Mouse (Mus musculus): ENCODE data around the gene Scn2a. TPM values are rescaled to one million over a fixed set of nuclear protein-coding genes. Genes with fewer than 3 reads are reported as not detected.
"Not testable (repeated sequence)": the region's sequence is repeated elsewhere in the genome, so short reads cannot be mapped to it uniquely, and the experiment has no call there.

Scn2a gene
- polyA plus RNA-seq, 1 experiment, result 81.1 TPM

DNA sequence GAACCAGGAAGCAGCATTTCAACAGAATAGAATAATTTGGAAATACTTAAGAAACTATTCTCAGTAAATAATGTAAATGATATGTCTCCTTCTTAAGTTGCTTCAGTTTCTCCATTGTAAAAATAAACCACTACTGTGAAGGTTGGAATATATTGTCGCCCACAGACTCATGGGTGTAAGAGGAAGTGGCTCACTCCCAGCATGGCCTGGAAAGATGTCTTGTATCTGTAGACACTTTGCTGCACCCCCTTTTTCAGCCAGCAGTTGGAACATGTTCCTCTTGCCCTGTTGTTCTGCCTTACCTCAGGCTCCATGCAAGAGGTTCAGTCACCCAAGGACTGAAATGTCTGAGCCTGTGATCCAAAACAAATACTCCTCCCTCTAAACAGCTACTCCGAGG is 173.0 kb downstream of the Scn2a start:
- no peak for TF ChIP-seq CTCF (IDR thresholded peaks at IDR 0.05; ENCODE audit: extremely low read depth, insufficient read depth, low read length)
- TF ChIP-seq POLR2A (IDR thresholded peaks at IDR 0.05; ENCODE audit: extremely low read depth, insufficient read depth, low read length), result no peak
- no peaks in the 10 kb centered on the region for H3K4me1 ChIP-seq (ENCODE audit: control insufficient read depth, insufficient read depth, low read length)
- no peak overlapping the region for H3K4me3 ChIP-seq (ENCODE audit: insufficient read depth, low read length)
- no peak overlapping the region for H3K27ac ChIP-seq (ENCODE audit: insufficient read depth, low read length)

DNA sequence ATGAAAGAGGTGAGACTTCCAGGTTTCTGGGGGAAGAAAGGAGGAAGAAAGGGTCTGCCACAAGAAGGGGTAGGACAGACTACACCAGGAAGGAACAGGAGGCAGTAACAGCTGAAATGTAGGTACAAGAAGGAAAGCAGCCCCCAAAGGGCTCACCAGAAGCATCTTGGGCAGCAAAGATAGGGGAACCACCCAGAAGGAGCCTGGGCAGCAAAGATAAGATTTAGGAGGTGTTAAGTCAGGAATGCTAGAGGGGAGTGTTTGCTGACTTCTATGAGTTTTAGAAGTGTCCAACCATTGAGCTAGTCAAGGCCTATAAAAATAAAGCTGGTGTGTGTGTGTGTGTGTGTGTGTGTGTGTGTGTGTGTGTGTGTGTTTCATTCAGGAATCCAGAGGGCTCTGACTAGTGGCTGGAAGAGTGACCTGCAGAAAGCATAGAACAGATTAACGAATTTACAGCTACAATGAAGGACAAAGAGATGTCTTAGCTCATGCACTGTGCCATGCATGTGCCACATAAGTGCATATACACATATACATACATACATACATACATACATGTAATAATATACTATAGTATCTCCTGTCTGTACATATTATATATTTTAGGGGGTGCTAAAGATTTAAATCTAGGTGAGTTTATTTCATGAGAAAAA is 180.6 kb downstream of the Scn2a start:
- Histone ChIP-seq H3K4me3 (ENCODE audit: insufficient read depth, low read length) (no peak overlapping the region), H3K4me1 (ENCODE audit: control insufficient read depth, insufficient read depth, low read length) (no peaks in the 10 kb centered on the region), H3K27ac (ENCODE audit: insufficient read depth, low read length) (no peak overlapping the region)
- TF ChIP-seq POLR2A (IDR thresholded peaks at IDR 0.05; ENCODE audit: extremely low read depth, insufficient read depth, low read length) (no peak), CTCF (IDR thresholded peaks at IDR 0.05; ENCODE audit: extremely low read depth, insufficient read depth, low read length) (no peak)

DNA sequence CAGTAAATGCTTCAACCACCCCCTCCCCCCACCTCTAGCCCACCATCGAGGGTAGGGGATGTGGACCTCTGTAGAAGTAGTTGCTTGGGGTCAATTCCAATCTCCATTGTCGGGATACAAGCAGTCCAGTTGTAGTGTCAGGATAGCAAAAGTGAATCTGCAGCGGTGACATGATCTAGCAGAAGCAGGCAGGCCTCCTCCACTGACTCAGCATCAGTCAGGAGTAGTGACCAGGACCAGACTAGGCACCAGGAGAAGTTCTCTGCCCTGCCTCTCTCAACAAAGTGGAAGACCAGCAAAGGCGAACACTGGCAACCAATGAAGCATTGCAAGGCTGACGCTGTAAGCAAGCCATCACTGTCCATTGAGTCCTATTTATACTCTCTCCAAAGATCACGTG is 186.0 kb downstream of the Scn2a start:
- Histone ChIP-seq H3K27ac (ENCODE audit: insufficient read depth, low read length) (no peak overlapping the region), H3K4me1 (ENCODE audit: control insufficient read depth, insufficient read depth, low read length) (no peaks in the 10 kb centered on the region), H3K4me3 (ENCODE audit: insufficient read depth, low read length) (no peak overlapping the region)
- TF ChIP-seq POLR2A (IDR thresholded peaks at IDR 0.05; ENCODE audit: extremely low read depth, insufficient read depth, low read length), result no peak
- TF ChIP-seq CTCF (IDR thresholded peaks at IDR 0.05; ENCODE audit: extremely low read depth, insufficient read depth, low read length), result no peak

DNA sequence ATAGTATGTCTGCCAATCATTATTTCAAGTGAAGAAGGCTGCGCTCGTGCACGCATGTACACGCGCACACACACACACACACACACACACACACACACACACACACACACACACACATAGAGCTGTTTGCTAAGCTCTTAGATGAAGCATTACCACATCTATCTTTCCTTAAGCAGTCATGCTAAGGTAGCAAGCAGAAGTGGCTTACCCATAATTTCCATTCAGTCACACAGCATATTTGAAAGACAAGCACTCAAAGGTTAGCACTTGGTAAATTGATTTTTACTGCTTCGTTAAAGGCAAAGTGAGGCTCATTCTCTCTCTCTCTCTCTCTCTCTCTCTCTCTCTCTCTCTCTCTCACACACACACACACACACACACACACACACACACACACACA is 190.6 kb downstream of the Scn2a start:
- not testable (repeated sequence) for H3K27ac ChIP-seq (ENCODE audit: insufficient read depth, low read length); H3K4me1 ChIP-seq (ENCODE audit: control insufficient read depth, insufficient read depth, low read length); H3K4me3 ChIP-seq (ENCODE audit: insufficient read depth, low read length)

Other genes starting within 250 kb of the Scn2a start
- 12.0 and 12.2 TPM in 2 replicates for gene Scn3a, start 53.1 kb upstream of the Scn2a start, polyA plus RNA-seq (2012; rRNA removed)
- gene Csrnp3, start 225.0 kb downstream of the Scn2a start, polyA plus RNA-seq (2012; rRNA removed), result 35.7 and 36.0 TPM in 2 replicates